Mouse (Mus musculus) cortical plate, adult 2 months (tissue): ENCODE results near the gene Top2a. TPM values are rescaled to one million over a fixed set of nuclear protein-coding genes. Genes with fewer than 3 reads are reported as not detected.

Experiments used
- H3K27ac ChIP-seq: fragments of 200-500 bp; 2 replicates; pipeline ENCODE4 v1.5.1; 2012; ENCODE audit warnings: low read length, control low read depth, inconsistent platforms; ENCODE audit not compliant: insufficient read depth
- H3K4me1 ChIP-seq: fragments of 200-500 bp; 2 replicates; pipeline ENCODE4 v1.6.1; 2011; ENCODE audit warnings: low read length; ENCODE audit not compliant: control insufficient read depth, insufficient read depth
- H3K4me3 ChIP-seq: fragments of 200-500 bp; 2 replicates; pipeline ENCODE4 v1.5.1; 2011; ENCODE audit warnings: mild to moderate bottlenecking, low read length, control low read depth; ENCODE audit not compliant: insufficient read depth
- CTCF ChIP-seq: fragments of 200-500 bp; IDR thresholded peaks from 2 replicates; pipeline ENCODE4 v1.5.1; 2011; ENCODE audit warnings: mild to moderate bottlenecking, control low read depth, low read length; ENCODE audit not compliant: insufficient read depth; ENCODE audit errors: extremely low read depth
- POLR2A ChIP-seq: fragments of 200-500 bp; IDR thresholded peaks from 2 replicates; pipeline ENCODE4 v1.6.1; 2011; ENCODE audit warnings: mild to moderate bottlenecking, low read length, control low read depth; ENCODE audit not compliant: insufficient read depth; ENCODE audit errors: extremely low read depth
- polyA plus RNA-seq: library from polyadenylated mRNA; depleted of rRNA; stranded (reverse); fragments of >200 nt; gene quantifications from 2 replicates; pipeline ENCODE4 v1.2.3, GENCODE M21; 2012

Top2a gene
- polyA plus RNA-seq, 1 experiment: 1.8 TPM

GRCm38 (mm10) chr11:98952111-98952510 is 71.9 kb downstream of the Top2a start:
- Histone ChIP-seq H3K4me1 (peaks cover 5% of the 10 kb centered on the region), H3K27ac (no peak overlapping the region), H3K4me3 (no peak overlapping the region)
- TF ChIP-seq CTCF (no peak), POLR2A (no peak)

- Histone ChIP-seq H3K4me1 (peaks cover 5% of the 10 kb centered on the region), H3K27ac (0 out of 2 replicates have a peak overlapping the region, but pooled peaks have one; percentile 18), H3K4me3 (no peak overlapping the region)
- TF ChIP-seq CTCF (no peak), POLR2A (no peak)
Observed at GRCm38 (mm10) chr11:98951026-98951906, 72.7 kb downstream of the Top2a start.

- Histone ChIP-seq H3K27ac (no peak overlapping the region), H3K4me3 (no peak overlapping the region), H3K4me1 (peaks cover 5% of the 10 kb centered on the region)
- no peak for TF ChIP-seq POLR2A
- TF ChIP-seq CTCF: no peak
Observed at GRCm38 (mm10) chr11:98950484-98950883, 73.5 kb downstream of the Top2a start.

DNA sequence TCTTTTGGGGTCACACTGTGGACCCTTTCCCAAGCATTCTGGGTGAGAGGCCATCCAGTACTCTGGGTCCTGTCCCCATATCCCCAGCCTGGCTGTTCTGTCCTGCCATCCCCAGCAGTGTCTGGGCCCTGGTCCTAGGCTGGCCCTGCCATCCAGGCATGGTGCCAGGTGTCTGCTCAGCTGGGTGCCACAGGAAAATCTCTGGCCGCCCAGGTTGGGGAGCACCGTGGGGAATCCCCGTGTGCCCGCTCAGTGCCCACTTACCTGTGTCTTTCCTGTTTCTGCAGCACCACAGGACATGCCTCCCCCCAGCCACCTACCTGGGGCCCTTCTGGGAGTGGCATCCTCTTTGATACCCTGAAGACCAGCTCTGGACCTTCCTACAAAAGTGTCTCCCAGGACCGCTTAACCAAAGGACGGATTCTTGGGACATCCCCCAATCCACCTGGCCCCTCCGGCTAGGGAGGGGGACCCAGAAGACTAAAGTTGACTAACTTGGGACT is 74.0 kb downstream of the Top2a start:
- TF ChIP-seq POLR2A: no peak
- TF ChIP-seq CTCF: no peak

GRCm38 (mm10) chr11:98949242-98949957 is 74.6 kb downstream of the Top2a start:
- H3K4me1 ChIP-seq: peaks cover 2% of the 10 kb centered on the region
- no peak overlapping the region for H3K27ac ChIP-seq
- TF ChIP-seq POLR2A (no peak), CTCF (no peak)
- no peak overlapping the region for H3K4me3 ChIP-seq

More for the DNA sequence above, 74.0 kb downstream of the Top2a start:
- H3K4me1 ChIP-seq: peaks cover 3% of the 10 kb centered on the region
- H3K27ac ChIP-seq: no peak overlapping the region
- H3K4me3 ChIP-seq: no peak overlapping the region

DNA sequence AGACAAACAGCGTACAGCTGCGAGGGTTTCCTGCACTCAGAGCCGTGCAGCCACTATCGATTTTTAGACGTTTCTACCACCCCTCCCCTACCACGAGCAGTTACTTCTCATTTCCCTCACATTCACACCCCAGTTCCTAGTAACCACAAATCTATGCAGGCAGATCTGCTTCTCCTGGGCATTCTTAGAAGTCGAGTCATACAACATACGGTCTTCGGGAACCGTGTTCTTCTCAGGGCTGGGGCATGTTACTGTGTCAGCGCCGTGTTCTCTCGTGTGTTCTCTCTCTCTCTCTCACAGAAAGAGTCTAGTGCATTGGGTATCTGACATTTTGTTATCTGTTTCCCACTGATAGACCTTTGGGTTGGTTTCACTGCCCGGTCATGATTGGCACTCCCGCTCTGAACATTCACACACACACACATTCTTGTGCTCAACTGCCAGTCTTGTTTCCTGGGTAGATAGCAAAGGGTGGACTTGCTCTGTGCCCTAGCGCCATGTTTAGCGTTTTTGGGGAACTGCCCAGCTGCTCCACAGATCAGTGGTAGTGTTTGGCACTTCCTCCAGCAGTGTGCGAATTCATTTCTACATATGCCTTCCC is 75.9 kb downstream of the Top2a start:
- Histone ChIP-seq H3K27ac (no peak overlapping the region), H3K4me3 (no peak overlapping the region), H3K4me1 (no peaks in the 10 kb centered on the region)
- TF ChIP-seq POLR2A (no peak), CTCF (no peak)

DNA sequence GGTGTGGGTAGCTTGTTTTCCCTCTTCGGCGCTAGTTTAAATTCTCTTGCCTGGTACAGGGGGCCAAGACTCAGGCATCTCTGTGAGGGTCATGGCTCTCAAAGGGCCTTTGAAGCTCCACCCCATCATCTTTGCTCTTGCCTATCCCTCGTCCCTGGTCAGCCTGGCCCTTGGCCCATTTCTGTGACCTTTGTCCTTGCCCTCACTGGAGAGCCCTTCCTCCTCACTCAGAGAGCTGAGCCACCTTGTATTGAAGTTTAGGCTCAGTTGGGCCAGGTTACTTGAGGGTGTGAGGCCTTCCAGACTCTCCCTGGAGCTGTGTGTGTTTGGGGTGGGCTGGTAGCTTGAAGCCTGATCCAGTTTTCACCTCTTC is 78.4 kb downstream of the Top2a start:
- no peak overlapping the region for H3K27ac ChIP-seq
- peaks cover 7% of the 10 kb centered on the region for H3K4me1 ChIP-seq
- TF ChIP-seq CTCF: no peak
- TF ChIP-seq POLR2A: no peak
- no peak overlapping the region for H3K4me3 ChIP-seq

DNA sequence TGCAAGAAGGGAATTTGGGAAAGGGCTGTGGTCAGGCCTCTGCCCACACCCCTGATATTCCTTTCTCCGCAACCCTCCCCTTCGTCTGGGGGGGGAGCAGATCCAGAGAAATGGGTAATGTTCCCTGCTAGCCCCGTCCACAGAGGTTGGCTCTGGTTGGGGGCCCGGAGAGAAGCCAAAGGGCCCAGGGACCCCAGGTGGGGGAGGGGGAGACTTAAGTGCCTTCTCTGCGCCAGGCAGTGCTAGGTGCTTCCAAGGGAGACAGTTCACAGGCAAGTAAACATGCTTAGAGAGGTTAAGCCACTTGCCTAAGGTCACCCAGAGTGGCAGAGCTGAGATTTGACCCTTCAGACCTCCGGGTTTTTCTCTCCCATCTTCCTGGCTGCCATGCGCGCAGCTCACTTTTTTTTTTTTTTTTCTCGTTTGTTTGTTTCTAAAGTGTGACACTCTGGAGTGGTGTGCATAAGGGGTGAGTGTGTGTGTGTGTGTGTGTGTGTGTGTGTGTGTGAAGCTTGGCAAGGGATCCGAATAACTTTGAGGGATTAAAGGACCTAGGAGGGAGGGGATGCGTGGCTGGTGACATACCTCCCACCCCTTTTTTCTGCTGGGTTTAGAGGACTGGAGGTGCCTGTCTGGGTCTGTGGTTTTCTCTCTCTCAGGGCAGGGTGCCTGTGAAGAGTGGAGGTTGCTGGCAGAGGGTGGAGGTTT is 78.9 kb downstream of the Top2a start:
- TF ChIP-seq CTCF: no peak
- no peak for TF ChIP-seq POLR2A
- Histone ChIP-seq H3K4me1 (peaks cover 7% of the 10 kb centered on the region), H3K27ac (no peak overlapping the region), H3K4me3 (no peak overlapping the region)
